Mouse (Mus musculus) spleen, postnatal 36 days (tissue): Measurements from ENCODE around the gene Aox3.
A peak's percentile ranks its signal among the peaks of the same experiment; 100 is the strongest.

ENCODE experiments used
- DNase-seq, 2 experiments: peaks; one replicate each; pipeline ENCODE4 v3.0.0; 2022; ENCODE audit warnings: low spot score in 2 of 2, mixed read lengths in 1 of 2

The Aox3 gene

GRCm38 (mm10) chr1:58112880-58113279, at the start of gene Aox3:
Gene Aox3, plus strand, starts transcription at chr1:58113130.
- peak in 1 of 2 experiments; percentile 10 for DNase-seq

- DNase-seq: no peak
Observed at GRCm38 (mm10) chr1:58065151-58065550, 47.8 kb upstream of the Aox3 start.

GRCm38 (mm10) chr1:58065606-58066005, 47.3 kb upstream of the Aox3 start:
- DNase-seq: no peak

- no peak for DNase-seq
Observed at GRCm38 (mm10) chr1:58069181-58069580, 43.7 kb upstream of the Aox3 start.

GRCm38 (mm10) chr1:58070091-58070490, 42.8 kb upstream of the Aox3 start:
- no peak for DNase-seq

GRCm38 (mm10) chr1:58071006-58071405, 41.9 kb upstream of the Aox3 start:
- no peak for DNase-seq

- no peak for DNase-seq
Observed at GRCm38 (mm10) chr1:58071509-58071908, 41.4 kb upstream of the Aox3 start.

GRCm38 (mm10) chr1:58072416-58072815, 40.5 kb upstream of the Aox3 start:
- DNase-seq: no peak

GRCm38 (mm10) chr1:58072991-58073730, 39.8 kb upstream of the Aox3 start:
- no peak for DNase-seq

GRCm38 (mm10) chr1:58074266-58074665, 38.7 kb upstream of the Aox3 start:
- no peak for DNase-seq

- DNase-seq: no peak
Observed at GRCm38 (mm10) chr1:58077882-58078281, 35.0 kb upstream of the Aox3 start.

GRCm38 (mm10) chr1:58078390-58078789, 34.5 kb upstream of the Aox3 start:
- no peak for DNase-seq

- no peak for DNase-seq
Observed at GRCm38 (mm10) chr1:58079689-58080088, 33.2 kb upstream of the Aox3 start.

- DNase-seq: no peak
Observed at GRCm38 (mm10) chr1:58080446-58080845, 32.5 kb upstream of the Aox3 start.

- no peak for DNase-seq
Observed at GRCm38 (mm10) chr1:58081356-58081755, 31.6 kb upstream of the Aox3 start.

GRCm38 (mm10) chr1:58089316-58089715, 23.6 kb upstream of the Aox3 start:
- no peak for DNase-seq

- no peak for DNase-seq
Observed at GRCm38 (mm10) chr1:58090191-58090590, 22.7 kb upstream of the Aox3 start.

- DNase-seq: no peak
Observed at GRCm38 (mm10) chr1:58091213-58091612, 21.7 kb upstream of the Aox3 start.

GRCm38 (mm10) chr1:58091992-58092560, 20.9 kb upstream of the Aox3 start:
- no peak for DNase-seq

GRCm38 (mm10) chr1:58097338-58097737, 15.6 kb upstream of the Aox3 start:
- DNase-seq: no peak

- no peak for DNase-seq
Observed at GRCm38 (mm10) chr1:58099119-58099518, 13.8 kb upstream of the Aox3 start.

GRCm38 (mm10) chr1:58101531-58102146, 11.3 kb upstream of the Aox3 start:
- DNase-seq: no peak

- no peak for DNase-seq
Observed at GRCm38 (mm10) chr1:58102494-58102893, 10.4 kb upstream of the Aox3 start.
